In the genomic region with DNA sequence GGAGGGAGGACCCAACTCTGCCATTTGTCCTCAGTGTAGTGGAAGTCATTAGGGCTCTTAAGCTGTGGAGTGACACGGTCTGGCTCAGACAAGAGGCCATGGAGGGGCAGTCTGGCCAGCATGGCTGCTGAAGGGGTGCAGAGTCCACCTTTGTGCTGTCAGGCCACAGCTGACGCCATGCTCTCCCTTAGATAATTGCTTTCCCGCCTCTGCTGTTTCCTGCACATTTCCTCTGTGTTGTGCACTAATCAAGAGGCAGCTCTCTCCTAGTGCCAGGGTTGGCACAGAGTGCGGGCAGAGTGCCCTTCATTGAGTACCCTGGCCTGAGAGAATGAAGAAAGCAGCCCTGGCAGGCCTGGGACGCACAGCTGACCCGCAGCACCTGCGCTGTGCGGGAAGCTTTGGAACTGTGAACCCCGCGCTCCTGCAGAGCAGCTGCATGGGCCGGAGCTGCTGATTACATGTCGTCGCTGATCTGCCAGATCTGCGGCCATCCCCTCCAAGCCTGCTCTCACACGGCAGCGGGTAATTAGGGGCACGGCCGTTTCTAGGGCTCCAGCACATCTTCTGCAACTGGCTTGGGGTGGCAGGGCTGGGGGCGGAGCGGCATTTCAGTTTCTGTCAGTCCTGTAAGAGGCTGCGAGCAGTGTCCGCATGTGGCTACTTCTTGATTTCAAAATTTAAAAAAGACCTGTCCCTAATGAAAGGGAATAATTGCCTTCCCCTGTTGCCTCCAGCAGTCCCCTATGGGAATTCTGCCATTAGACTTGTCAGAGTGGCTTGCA, we compare ENCODE assay signal across 9 mouse cellular contexts. TPM values are rescaled to one million over a fixed set of nuclear protein-coding genes. Genes with fewer than 3 reads are reported as not detected.
DNase-seq lines count a peak whose midpoint lies in the region; ATAC-seq lines count a peak whose summit lies in the region.
"Had no signal": no experiment of that assay in that cellular context is flagged by ENCODE, and none has a peak within 500 bp of the region (broad histone marks: within the 10 kb centered on the region; RNA-seq: fewer than 3 reads in every experiment).

No protein-coding gene starts in this region.

- H3K27me3 ChIP-seq in intestine, embryonic 15.5 days (replicated peaks), result no peaks in the 10 kb centered on the region
- no peaks in the 10 kb centered on the region for H3K27me3 ChIP-seq in midbrain, embryonic 16.5 days (ENCODE audit: control insufficient read depth, insufficient read depth, low read depth, low read length)

- no peak overlapping the region for H3K4me3 ChIP-seq in intestine, embryonic 15.5 days (replicated peaks)
- H3K4me3 ChIP-seq in midbrain, embryonic 16.5 days (ENCODE audit: low read depth, low read length), result no peak overlapping the region

- peak; percentile 65 for DNase-seq in adipocyte (ENCODE audit: low spot score)
- DNase-seq in cerebellum, postnatal 25 days, result peak; percentile 76 to 83
- DNase-seq in heart, adult 11 months, result peak; percentile 96
- DNase-seq in left cerebral cortex, postnatal 25 days (ENCODE audit: low spot score in 2 of 2), result peak; percentile 39 to 68
- DNase-seq in thymus, postnatal 36 days, result no peak

- peak; percentile 56 for ATAC-seq in intestine, embryonic 15.5 days
- peak; percentile 84 for ATAC-seq in midbrain, embryonic 16.5 days
- no peak for ATAC-seq in erythroid progenitor cell, adult 5-6 weeks (replicated peaks; ENCODE audit: low FRiP score, poor library complexity, severe bottlenecking)

- peak overlapping the region; percentile 18; the same call in 1 of the 2 replicates for H3K27ac ChIP-seq in intestine, embryonic 15.5 days
- peak overlapping the region; percentile 86 for H3K27ac ChIP-seq in midbrain, embryonic 16.5 days (ENCODE audit: low read length)

- H3K9ac ChIP-seq in intestine, embryonic 15.5 days, result no peak overlapping the region
- H3K9ac ChIP-seq in midbrain, embryonic 16.5 days (ENCODE audit: low read depth, low read length), result peak overlapping the region; percentile 57

- peaks cover 15% of the 10 kb centered on the region for H3K4me1 ChIP-seq in intestine, embryonic 15.5 days (replicated peaks)
- peaks cover 45% of the 10 kb centered on the region for H3K4me1 ChIP-seq in midbrain, embryonic 16.5 days (ENCODE audit: control insufficient read depth, insufficient read depth, low read length)

- no peaks in the 10 kb centered on the region for H3K9me3 ChIP-seq in intestine, embryonic 15.5 days
- H3K9me3 ChIP-seq in midbrain, embryonic 16.5 days (replicated peaks; ENCODE audit: control insufficient read depth, low read length, poor library complexity, severe bottlenecking), result no peaks in the 10 kb centered on the region
- H3K9me3 ChIP-seq: G1E had no signal

- H3K4me2 ChIP-seq in intestine, embryonic 15.5 days (replicated peaks), result 0 out of 2 replicates have a peak overlapping the region, but pooled peaks have one; percentile 9
- peak overlapping the region; percentile 45 for H3K4me2 ChIP-seq in midbrain, embryonic 16.5 days (ENCODE audit: low read length)

- H3K36me3 ChIP-seq in intestine, embryonic 15.5 days, result no peaks in the 10 kb centered on the region
- no peaks in the 10 kb centered on the region for H3K36me3 ChIP-seq in midbrain, embryonic 16.5 days (ENCODE audit: control insufficient read depth, insufficient read depth, low read length)

- intact Hi-C loops in left cerebral cortex, postnatal 25 days (cut with DNase I), result no loop called here

- 63% methylated on average over 22 of the region's 22 CpGs for WGBS in intestine, embryonic 15.5 days
- WGBS in midbrain, embryonic 16.5 days, result 17% methylated on average over 22 of the region's 22 CpGs

RNA-seq across cellular contexts. Expression of a gene that starts 14.6 kb away (rescaled TPM):
- polyA plus RNA-seq in intestine, embryonic 15.5 days (2015; fragmentation: Nextera tagmentation; extraction: Ambion mirVana), result 43.6 and 47.4 TPM in 2 replicates
- total RNA-seq in left cerebral cortex, postnatal 25 days (2021), result 10 to 100 TPM; 29.1 to 29.4 TPM
- polyA plus RNA-seq in midbrain, embryonic 16.5 days (2015; fragmentation: Nextera tagmentation; extraction: Ambion mirVana), result 62.7 and 63.6 TPM in 2 replicates
- total RNA-seq in erythroid progenitor cell, adult 5-6 weeks (2015; ENCODE audit: low replicate concordance), result 4.2 and 7.9 TPM in 2 replicates
- total RNA-seq in erythroid progenitor cell, adult 5-6 weeks (2017; ENCODE audit: low replicate concordance), result 9.5 and 13.7 TPM in 2 replicates

Comparison
In these comparisons a context has a peak if more than half of its experiments do, and no peak if none do; other contexts are left out.
1. DNase-seq: peak in adipocyte (single experiment), cerebellum, postnatal 25 days (2 of 2), heart, adult 11 months (single experiment) and left cerebral cortex, postnatal 25 days (2 of 2); none in thymus, postnatal 36 days (0 of 2).